Mouse (Mus musculus) intestine, embryonic 15.5 days (tissue): ENCODE results near the gene Rabl6. TPM values are rescaled to one million over a fixed set of nuclear protein-coding genes. Genes with fewer than 3 reads are reported as not detected.
"Not testable (repeated sequence)": the region's sequence is repeated elsewhere in the genome, so short reads cannot be mapped to it uniquely, and the experiment has no call there.

Source experiments
- ATAC-seq: fragments of 200-750 bp; cut with Nextera tagmentation; 2 replicates; pipeline ENCODE4 v1.8.0; 2017; ENCODE audit warnings: moderate TSS enrichment, moderate library complexity
- H3K27ac ChIP-seq: fragments of 300-500 bp; sonication (generic); 2 replicates; pipeline ENCODE4 v1.5.1; 2015; ENCODE audit warnings: mild to moderate bottlenecking, inconsistent platforms
- H3K27me3 ChIP-seq: fragments of 300-500 bp; sonication (generic); replicated peaks from 2 replicates; pipeline ENCODE4 v1.6.1; 2015; ENCODE audit warnings: inconsistent platforms
- H3K36me3 ChIP-seq: fragments of 300-500 bp; sonication (generic); 2 replicates; pipeline ENCODE4 v1.6.1; 2015; ENCODE audit warnings: inconsistent platforms
- H3K4me1 ChIP-seq: fragments of 300-500 bp; sonication (generic); replicated peaks from 2 replicates; pipeline ENCODE4 v1.6.1; 2015; ENCODE audit warnings: inconsistent platforms
- H3K4me2 ChIP-seq: fragments of 300-500 bp; sonication (generic); replicated peaks from 2 replicates; pipeline ENCODE4 v1.6.1; 2015; ENCODE audit warnings: mild to moderate bottlenecking, inconsistent platforms
- H3K4me3 ChIP-seq: fragments of 300-500 bp; sonication (generic); replicated peaks from 2 replicates; pipeline ENCODE4 v1.5.1; 2015; ENCODE audit warnings: inconsistent platforms
- H3K9ac ChIP-seq: fragments of 300-500 bp; sonication (generic); 2 replicates; pipeline ENCODE4 v1.6.1; 2015; ENCODE audit warnings: inconsistent platforms
- H3K9me3 ChIP-seq: fragments of 300-500 bp; sonication (generic); 2 replicates; pipeline ENCODE4 v1.6.1; 2016; ENCODE audit warnings: inconsistent platforms
- WGBS: fragments of 180-500 bp; shearing (Covaris S2); methylation state at CpG from one replicate; pipeline ENCODE4 v1.1.7; 2015; 5-methylcytosine and 5-hydroxymethylcytosine counted together
- polyA plus RNA-seq: library from polyadenylated mRNA; unstranded; fragments of >200 nt; fragmentation: Nextera tagmentation; extraction: Ambion mirVana; gene quantifications from 2 replicates; pipeline ENCODE4 v1.2.1, GENCODE M21; 2015

Gene Rabl6
- polyA plus RNA-seq, 1 experiment from 2014 or later: 69.7 TPM

DNA sequence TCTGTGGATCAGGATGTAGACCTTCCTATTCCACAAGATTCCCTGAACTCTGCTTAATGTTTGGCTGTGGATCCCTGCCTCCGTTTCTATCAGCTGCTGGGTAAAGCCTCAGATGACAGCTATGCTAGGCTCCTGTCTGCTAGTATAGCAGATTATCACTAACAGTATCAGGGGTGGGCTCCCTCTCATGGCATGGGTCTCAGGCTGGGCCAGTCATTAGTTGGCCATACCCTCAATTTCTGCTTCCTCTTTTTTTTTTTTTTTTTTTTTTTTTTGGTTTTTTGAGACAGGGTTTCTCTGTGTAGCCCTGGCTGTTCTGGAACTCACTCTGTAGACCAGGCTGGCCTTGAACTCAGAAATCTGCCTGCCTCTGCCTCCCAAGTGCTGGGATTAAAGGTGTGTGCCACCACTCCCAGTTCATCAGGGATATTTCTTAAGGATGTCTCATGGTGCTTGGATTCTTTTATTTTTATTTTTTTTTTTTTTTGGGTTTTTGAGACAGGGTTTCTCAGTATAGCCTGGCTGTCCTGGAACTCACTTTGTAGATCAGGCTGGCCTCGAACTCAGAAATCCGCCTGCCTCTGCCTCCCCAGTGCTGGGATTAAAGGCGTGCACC lies 55.0 kb downstream of the Rabl6 start:
- ATAC-seq, H3K4me2 ChIP-seq, H3K27me3 ChIP-seq, H3K4me1 ChIP-seq, H3K36me3 ChIP-seq, H3K4me3 ChIP-seq, H3K9ac ChIP-seq, H3K27ac ChIP-seq, H3K9me3 ChIP-seq: not testable (repeated sequence)
- WGBS: 85% methylated on average over 4 of the region's 4 CpGs

DNA sequence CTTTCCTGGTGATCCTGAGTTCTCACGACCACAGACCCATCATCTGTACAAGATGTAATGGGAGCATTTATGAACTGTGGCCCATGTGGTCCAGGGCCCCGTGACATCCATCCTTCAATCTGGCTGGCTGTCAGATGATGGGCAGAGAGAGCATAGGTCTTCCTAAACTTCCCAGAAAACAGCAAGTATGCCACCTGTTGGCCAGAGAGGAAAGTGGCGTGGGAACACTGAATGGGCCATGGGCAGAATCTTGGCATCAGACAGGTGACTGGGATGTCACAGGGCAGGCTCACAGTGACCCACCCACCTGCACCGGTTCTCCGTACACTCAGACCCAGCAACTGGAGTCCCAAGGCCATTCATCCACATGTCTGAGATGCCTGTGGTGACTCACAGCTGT lies 57.1 kb downstream of the Rabl6 start:
- H3K4me1 ChIP-seq: no peaks in the 10 kb centered on the region
- 35% methylated on average over 5 of the region's 5 CpGs for WGBS
- no peak for ATAC-seq
- no peak overlapping the region for H3K4me2 ChIP-seq
- H3K4me3 ChIP-seq: no peak overlapping the region
- H3K27me3 ChIP-seq: no peaks in the 10 kb centered on the region
- H3K36me3 ChIP-seq: no peaks in the 10 kb centered on the region
- no peaks in the 10 kb centered on the region for H3K9me3 ChIP-seq
- H3K9ac ChIP-seq: no peak overlapping the region
- no peak overlapping the region for H3K27ac ChIP-seq

DNA sequence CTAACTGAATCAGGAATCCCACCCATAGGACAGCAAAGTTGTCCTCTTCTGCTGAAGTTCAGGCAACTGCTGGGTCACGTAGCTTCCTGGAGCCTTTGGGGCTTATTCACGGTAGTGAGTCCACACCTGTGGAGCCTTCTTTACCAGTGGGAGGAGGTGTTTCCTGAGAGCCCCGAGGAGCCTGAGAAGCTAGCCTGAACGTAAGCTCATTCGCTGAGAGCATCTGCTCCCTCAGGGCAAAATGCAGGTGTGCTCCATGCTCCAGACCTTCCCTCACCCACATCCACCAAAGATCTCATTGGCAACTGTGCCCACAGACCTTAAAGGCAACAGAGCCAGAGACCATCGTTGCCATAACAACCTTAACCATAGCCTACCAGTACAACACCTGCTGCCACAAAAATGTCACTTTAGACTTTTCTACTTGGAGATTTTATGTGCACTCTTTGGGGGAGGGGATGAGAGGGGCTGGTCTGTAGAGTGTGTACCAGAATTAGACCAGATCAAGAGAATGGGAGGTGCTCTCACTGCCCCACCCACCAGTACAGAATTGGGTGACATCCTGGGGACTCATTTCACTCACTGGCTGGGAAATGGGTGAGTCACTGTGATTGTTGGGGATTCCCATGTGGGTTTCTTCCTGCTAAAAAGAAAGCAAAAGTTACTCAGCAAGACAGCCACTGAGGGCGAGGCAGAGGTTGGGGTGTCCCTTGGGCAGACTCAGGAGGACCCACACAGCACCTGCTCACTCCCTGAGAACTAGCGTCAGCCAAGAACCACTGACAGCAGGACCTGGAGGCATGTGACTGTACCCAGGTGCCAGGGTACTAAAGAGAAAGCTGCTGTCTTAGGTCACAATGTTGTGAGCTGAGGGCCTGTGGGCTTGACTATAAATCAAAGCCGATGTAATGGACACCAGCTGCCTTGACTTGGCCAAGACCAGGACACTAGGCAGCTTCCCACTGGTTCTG lies 59.0 kb downstream of the Rabl6 start:
- Histone ChIP-seq H3K36me3 (no peaks in the 10 kb centered on the region), H3K9me3 (no peaks in the 10 kb centered on the region), H3K4me2 (no peak overlapping the region), H3K4me3 (no peak overlapping the region), H3K27me3 (no peaks in the 10 kb centered on the region), H3K27ac (no peak overlapping the region), H3K4me1 (peaks cover 5% of the 10 kb centered on the region), H3K9ac (no peak overlapping the region)
- 72% methylated on average over 9 of the region's 9 CpGs for WGBS
- no peak for ATAC-seq

DNA sequence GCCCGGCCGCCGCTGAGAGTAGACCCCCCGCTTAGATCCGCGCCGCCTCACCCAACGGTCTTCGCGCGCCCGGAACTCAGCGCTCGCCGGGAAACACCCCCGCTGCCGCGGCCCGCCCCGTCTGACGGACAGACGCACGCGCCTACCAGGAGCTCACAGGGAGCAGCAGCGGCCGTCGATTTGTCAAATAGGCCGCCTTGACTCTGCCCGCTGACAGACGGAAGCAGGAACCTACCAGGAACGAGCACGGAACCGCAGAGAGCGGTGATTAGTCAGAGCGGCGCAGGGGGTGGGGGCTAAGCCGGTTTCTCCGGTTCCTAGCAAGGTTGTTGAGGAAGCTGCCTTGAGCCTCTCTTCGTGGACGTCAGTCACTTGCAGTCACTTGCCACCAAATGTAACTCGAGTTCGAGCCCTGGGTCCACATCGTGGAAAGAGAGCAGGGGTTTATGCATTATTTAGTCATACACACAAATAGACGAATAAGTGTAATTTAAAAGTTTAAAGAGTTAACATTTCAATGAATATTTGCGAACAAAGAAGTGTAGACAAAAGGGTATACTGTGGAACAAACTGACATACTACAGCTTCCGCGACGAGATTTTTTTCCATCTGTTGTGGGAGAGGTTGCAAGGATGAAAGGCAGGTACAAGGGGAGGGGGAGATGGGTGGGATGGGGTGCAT lies 61.4 kb downstream of the Rabl6 start, which contains the start of gene Traf2:
Gene Traf2 (minus strand): TSS at position 130 of the 681 bp plus-strand sequence.
- Histone ChIP-seq H3K4me1 (peaks cover 9% of the 10 kb centered on the region), H3K9ac (peak within 1 kb of the TSS; percentile 73), H3K27me3 (no peaks in the 10 kb centered on the region), H3K4me3 (peak within 1 kb of the TSS; percentile 71), H3K27ac (peak within 1 kb of the TSS; percentile 75), H3K9me3 (no peaks in the 10 kb centered on the region), H3K4me2 (peak within 1 kb of the TSS; percentile 72), H3K36me3 (no peaks in the 10 kb centered on the region)
- 3% methylated on average over 48 of the region's 48 CpGs for WGBS
- ATAC-seq: peak; percentile 100

DNA sequence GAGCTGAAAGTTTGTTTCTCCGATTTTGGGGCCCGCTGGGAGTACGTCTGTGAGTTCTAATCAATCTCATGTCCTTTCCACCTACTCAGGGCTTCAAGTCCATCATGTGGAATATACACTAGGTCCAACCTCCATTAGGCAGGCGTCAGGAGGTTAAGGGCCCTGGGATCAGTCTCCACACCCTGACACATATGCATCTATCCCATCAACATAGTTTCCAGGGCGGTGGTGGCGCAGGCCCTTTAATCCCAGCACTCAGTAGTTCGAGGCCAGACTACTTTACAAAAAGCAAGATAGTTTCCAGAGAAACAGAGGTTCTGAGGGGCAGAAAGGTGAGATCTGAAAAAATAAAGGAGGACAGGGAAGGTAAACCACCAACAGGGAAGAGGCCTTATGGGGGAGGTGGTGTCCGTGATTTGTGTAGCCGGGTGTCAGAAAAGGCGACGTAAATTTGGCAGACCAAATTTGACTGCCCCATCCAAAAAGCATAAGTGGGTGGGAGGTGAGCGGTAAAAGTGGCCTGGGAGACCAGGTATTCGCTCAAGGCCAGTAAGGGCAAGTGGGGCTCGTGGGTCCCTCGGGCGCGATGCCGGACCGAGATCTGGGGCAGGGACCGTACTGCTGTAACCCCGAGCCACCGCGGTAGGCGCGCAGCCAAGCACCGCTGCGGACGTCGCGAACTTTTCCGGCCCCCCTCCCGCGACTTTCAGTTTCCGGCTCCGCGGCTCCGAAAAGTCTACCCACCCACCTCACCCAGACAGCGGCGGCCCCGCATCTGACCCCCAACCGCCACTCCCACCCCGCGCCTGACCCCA lies 62.1 kb downstream of the Rabl6 start:
- Histone ChIP-seq H3K36me3 (no peaks in the 10 kb centered on the region), H3K27me3 (no peaks in the 10 kb centered on the region), H3K4me1 (peaks cover 12% of the 10 kb centered on the region), H3K4me2 (peak overlapping the region; percentile 72), H3K9me3 (no peaks in the 10 kb centered on the region), H3K9ac (peak overlapping the region; percentile 73), H3K4me3 (peak overlapping the region; percentile 71), H3K27ac (peak overlapping the region; percentile 75)
- ATAC-seq: peak; percentile 83
- 7% methylated on average over 42 of the region's 43 CpGs for WGBS

DNA sequence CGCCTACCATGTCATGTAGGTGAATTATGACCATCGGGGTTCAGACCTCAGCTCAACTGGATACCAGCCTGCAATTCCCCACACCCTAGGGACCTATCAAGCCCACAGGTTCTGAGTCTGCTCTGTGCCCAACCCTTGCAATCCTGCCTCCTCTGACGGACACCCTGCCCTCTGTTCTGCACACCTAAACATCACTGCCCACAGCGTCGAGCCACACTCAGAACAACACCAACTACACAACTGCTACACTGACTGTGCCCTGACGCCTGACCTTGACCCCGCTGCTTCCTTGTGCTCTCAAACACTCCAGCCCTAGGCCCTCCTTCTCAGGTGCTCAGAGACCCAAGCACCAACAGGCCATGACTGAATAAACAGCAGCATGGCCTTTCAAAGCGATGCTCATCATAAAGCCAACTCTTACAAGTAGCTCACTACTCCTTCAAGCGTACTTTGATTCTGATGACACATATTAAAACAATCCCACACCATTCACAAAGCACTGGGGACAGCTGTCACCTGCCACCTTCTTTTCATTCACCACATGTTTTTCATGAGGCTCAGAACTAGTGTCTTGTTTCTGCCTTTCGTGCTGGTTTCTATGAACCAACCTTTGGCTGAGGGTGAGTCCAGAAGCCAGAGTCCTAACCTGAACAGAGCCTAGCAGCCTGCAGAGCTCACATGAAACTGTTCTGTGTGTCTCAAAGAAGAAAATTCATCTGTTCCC lies 66.5 kb downstream of the Rabl6 start:
- Histone ChIP-seq H3K9me3 (no peaks in the 10 kb centered on the region), H3K9ac (no peak overlapping the region), H3K36me3 (peaks cover 7% of the 10 kb centered on the region), H3K4me2 (no peak overlapping the region), H3K4me1 (peaks cover 12% of the 10 kb centered on the region), H3K27ac (no peak overlapping the region), H3K4me3 (no peak overlapping the region), H3K27me3 (no peaks in the 10 kb centered on the region)
- 72% methylated on average over 10 of the region's 10 CpGs for WGBS
- no peak for ATAC-seq

DNA sequence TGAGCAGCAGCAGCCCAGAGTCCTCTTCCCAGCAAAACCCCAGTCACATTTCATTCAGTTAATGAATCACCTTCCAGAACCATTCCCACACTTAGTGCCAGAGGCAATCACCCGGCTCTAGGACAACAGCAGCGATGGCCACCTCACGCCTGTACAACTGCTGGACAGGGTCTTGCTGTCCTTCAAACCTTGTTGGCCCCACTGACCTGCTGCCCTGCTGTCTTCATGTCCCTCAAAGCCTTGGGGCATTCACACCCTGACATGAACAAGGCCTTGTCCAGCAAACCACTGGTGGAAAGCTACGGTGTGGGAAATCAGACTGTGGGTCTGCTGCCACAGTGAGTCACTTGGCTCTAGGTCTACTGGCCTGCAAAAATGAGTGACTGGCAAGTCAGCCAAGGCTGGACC lies 67.8 kb downstream of the Rabl6 start:
- no peaks in the 10 kb centered on the region for H3K9me3 ChIP-seq
- no peak overlapping the region for H3K27ac ChIP-seq
- H3K4me2 ChIP-seq: no peak overlapping the region
- no peak overlapping the region for H3K4me3 ChIP-seq
- 93% methylated on average over 4 of the region's 4 CpGs for WGBS
- no peak for ATAC-seq
- no peaks in the 10 kb centered on the region for H3K27me3 ChIP-seq
- peaks cover 17% of the 10 kb centered on the region for H3K36me3 ChIP-seq
- no peak overlapping the region for H3K9ac ChIP-seq
- H3K4me1 ChIP-seq: 0 out of 2 replicates have a peak, but pooled peaks cover 7% of the 10 kb centered on the region

DNA sequence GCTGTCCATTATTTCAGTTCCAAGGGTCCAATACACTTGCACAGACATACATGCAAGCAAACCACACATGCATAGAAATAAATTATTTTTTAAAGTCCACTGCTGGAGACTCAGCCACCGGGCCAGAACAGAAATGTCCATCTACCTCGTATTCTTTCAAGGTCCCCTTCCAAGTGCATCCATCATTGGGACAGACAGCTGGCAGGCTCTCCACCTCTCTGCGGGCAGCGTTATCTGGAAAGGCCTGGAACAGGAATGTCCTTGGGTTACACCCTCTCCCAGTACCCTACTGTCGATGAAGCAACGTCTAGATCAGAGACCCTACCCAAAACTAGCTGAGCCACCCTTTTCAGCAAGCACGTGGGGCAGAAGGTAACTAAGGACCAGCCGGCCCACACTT lies 71.8 kb downstream of the Rabl6 start:
- Histone ChIP-seq H3K4me2 (no peak overlapping the region), H3K27ac (no peak overlapping the region), H3K9me3 (no peaks in the 10 kb centered on the region), H3K36me3 (peaks cover 22% of the 10 kb centered on the region), H3K4me1 (0 out of 2 replicates have a peak, but pooled peaks cover under 1% of the 10 kb centered on the region), H3K9ac (no peak overlapping the region), H3K27me3 (no peaks in the 10 kb centered on the region), H3K4me3 (no peak overlapping the region)
- WGBS: 84% methylated on average over 8 of the region's 8 CpGs
- no peak for ATAC-seq

DNA sequence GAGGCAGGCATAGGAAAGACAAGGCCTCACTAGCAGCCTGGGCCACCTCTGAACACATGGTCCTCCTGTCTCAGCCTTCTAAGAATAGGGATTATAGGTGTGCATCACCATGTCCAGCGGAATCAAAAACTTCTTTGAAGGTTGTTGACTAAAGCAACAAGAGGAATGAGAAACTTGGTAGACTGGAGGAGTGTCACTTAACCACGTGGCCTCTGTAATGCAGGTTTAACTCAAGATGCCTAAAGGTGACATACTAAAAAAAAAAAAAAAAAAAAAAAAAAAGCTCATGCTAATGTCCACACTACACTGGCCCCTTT lies 73.5 kb downstream of the Rabl6 start:
- H3K27ac ChIP-seq: no peak overlapping the region
- no peak overlapping the region for H3K9ac ChIP-seq
- 89% methylated on average over 2 of the region's 2 CpGs for WGBS
- no peaks in the 10 kb centered on the region for H3K9me3 ChIP-seq
- no peaks in the 10 kb centered on the region for H3K27me3 ChIP-seq
- ATAC-seq: no peak
- H3K36me3 ChIP-seq: peaks cover 29% of the 10 kb centered on the region
- H3K4me1 ChIP-seq: no peaks in the 10 kb centered on the region
- no peak overlapping the region for H3K4me2 ChIP-seq
- H3K4me3 ChIP-seq: no peak overlapping the region

DNA sequence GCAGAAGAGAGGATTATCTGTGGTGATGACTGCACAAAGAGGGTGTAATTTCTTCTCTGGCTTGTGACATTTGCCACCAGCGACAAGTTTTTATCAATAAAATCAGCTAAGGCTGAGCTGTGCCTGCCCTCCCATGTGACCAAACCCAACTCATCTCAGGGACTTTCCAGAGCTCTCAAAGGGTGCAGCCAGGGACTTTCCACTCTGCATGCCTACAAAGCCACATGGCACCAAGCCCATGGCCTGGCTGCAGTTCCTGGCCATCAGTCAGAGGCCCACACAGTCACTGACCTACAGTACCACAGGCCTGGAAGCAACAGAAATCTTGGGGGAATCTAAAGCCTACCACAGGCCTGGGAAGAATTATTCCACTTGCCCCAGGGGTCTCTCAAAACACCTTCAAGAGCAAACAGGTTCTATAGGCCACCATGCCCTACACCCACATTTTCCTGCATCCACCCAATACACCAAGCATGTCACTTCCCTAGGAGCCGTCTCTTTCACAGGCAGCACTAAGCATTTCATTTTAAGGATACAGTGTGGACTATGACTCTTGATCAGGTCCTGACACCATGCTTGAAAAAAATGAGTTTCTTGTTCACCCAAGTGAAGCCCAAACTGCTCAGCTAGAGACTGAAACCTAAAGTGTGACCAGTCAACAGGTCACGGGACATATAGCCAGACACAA lies 74.0 kb downstream of the Rabl6 start:
- no peaks in the 10 kb centered on the region for H3K4me1 ChIP-seq
- peaks cover 30% of the 10 kb centered on the region for H3K36me3 ChIP-seq
- H3K4me3 ChIP-seq: no peak overlapping the region
- H3K9ac ChIP-seq: no peak overlapping the region
- no peak for ATAC-seq
- H3K9me3 ChIP-seq: no peaks in the 10 kb centered on the region
- no peak overlapping the region for H3K27ac ChIP-seq
- H3K27me3 ChIP-seq: no peaks in the 10 kb centered on the region
- no peak overlapping the region for H3K4me2 ChIP-seq
- 87% methylated on average over 3 of the region's 3 CpGs for WGBS

DNA sequence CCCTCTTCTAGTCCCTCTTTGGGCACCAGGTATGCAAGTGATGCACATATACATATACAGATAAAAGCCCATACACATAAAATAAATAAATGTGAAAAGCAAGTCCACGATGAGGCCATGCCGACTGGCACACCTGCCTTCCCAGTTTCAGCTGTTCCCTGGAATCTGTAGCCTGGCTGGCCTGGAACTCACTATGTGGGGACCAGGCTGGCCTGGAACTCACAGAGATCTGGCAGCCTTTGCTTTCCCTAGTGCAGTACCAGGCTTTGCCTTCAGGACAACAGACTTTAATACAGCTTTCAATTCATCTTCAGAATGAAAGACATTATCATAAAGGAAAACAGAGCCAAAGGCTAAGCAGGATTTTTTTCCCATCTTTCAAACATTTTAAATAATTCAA lies 74.6 kb downstream of the Rabl6 start:
- Histone ChIP-seq H3K4me1 (no peaks in the 10 kb centered on the region), H3K36me3 (peaks cover 34% of the 10 kb centered on the region), H3K27ac (no peak overlapping the region), H3K9ac (no peak overlapping the region), H3K27me3 (no peaks in the 10 kb centered on the region), H3K9me3 (no peaks in the 10 kb centered on the region), H3K4me3 (no peak overlapping the region), H3K4me2 (no peak overlapping the region)
- no peak for ATAC-seq
- 88% methylated on average over 2 of the region's 2 CpGs for WGBS
